Mouse (Mus musculus) hindbrain, embryonic 12.5 days (tissue): ENCODE measurements around the gene Ncoa7. TPM values are rescaled to one million over a fixed set of nuclear protein-coding genes. Genes with fewer than 3 reads are reported as not detected.

ENCODE experiments used
- polyA plus RNA-seq: library from polyadenylated mRNA; unstranded; fragments of >200 nt; fragmentation: Nextera tagmentation; extraction: Ambion mirVana; gene quantifications from 2 replicates; pipeline ENCODE4 v1.2.1, GENCODE M21; 2016

Gene Ncoa7
- polyA plus RNA-seq, 1 experiment from 2014 or later = 8.6 TPM

Other genes with a start within 250 kb of the Ncoa7 start
- gene Trmt11, start 202.6 kb downstream of the Ncoa7 start, polyA plus RNA-seq = 26.4 and 29.3 TPM in 2 replicates
- gene Hint3, start 173.7 kb downstream of the Ncoa7 start, polyA plus RNA-seq = 22.6 and 23.1 TPM in 2 replicates
- gene Hey2, start 39.5 kb upstream of the Ncoa7 start, polyA plus RNA-seq = 6.7 and 8.1 TPM in 2 replicates